Mouse (Mus musculus) small intestine, adult 2 months (tissue): ENCODE data around the gene Adamts9. TPM values are rescaled to one million over a fixed set of nuclear protein-coding genes. Genes with fewer than 3 reads are reported as not detected.
A peak's percentile ranks its signal among the peaks of the same experiment; 100 is the strongest.

Source experiments
- H3K27ac ChIP-seq: fragments of 200-500 bp; 2 replicates; pipeline ENCODE4 v1.5.1; 2012; ENCODE audit warnings: low read depth, low read length, control low read depth, inconsistent platforms; ENCODE audit not compliant: insufficient read depth
- H3K27me3 ChIP-seq: fragments of 200-500 bp; 2 replicates; pipeline ENCODE4 v1.6.1; 2012; ENCODE audit warnings: mild to moderate bottlenecking, moderate library complexity, low read length, inconsistent platforms; ENCODE audit not compliant: control insufficient read depth, insufficient read depth
- H3K36me3 ChIP-seq: fragments of 200-500 bp; 2 replicates; pipeline ENCODE4 v1.6.1; 2012; ENCODE audit warnings: mild to moderate bottlenecking, low read length, control low read depth, inconsistent platforms; ENCODE audit not compliant: control insufficient read depth, insufficient read depth
- H3K4me1 ChIP-seq: fragments of 200-500 bp; 2 replicates; pipeline ENCODE4 v1.6.1; 2012; ENCODE audit warnings: low read length, inconsistent platforms, mixed read lengths; ENCODE audit not compliant: control insufficient read depth, insufficient read depth, insufficient read length
- H3K4me3 ChIP-seq: fragments of 200-500 bp; 2 replicates; pipeline ENCODE4 v1.5.1; 2012; ENCODE audit warnings: low read depth, mild to moderate bottlenecking, control low read depth, inconsistent platforms, low read length, moderate library complexity
- CTCF ChIP-seq: fragments of 200-500 bp; IDR thresholded peaks from 2 replicates; pipeline ENCODE4 v1.5.1; 2012; ENCODE audit warnings: low read depth, mild to moderate bottlenecking, control low read depth, inconsistent platforms, low read length, moderate library complexity, mixed read lengths; ENCODE audit not compliant: insufficient replicate concordance, insufficient read length; ENCODE audit errors: extremely low read depth
- POLR2A ChIP-seq: fragments of 200-500 bp; IDR thresholded peaks from 2 replicates; pipeline ENCODE4 v1.6.1; 2012; ENCODE audit warnings: low read depth, mild to moderate bottlenecking, control low read depth, inconsistent platforms, low read length, moderate library complexity
- WGBS: fragments of 180-500 bp; shearing (Covaris S2); methylation state at CpG from one replicate; pipeline ENCODE4 v1.1.7; 2018; 5-methylcytosine and 5-hydroxymethylcytosine counted together
- polyA plus RNA-seq: library from polyadenylated mRNA; depleted of rRNA; stranded (reverse); fragments of >200 nt; gene quantifications from 2 replicates; pipeline ENCODE4 v1.2.3, GENCODE M21; 2012

Gene Adamts9
- polyA plus RNA-seq, 1 experiment = 1.8 TPM

- TF ChIP-seq POLR2A (no peak), CTCF (no peak)
- 87% methylated on average over 6 of the region's 6 CpGs for WGBS
These were observed 4.2 kb upstream of the Adamts9 start for GRCm38 (mm10) chr6:92947337-92948042.

GRCm38 (mm10) chr6:92944711-92945110 is 1.4 kb upstream of the Adamts9 start:
- H3K27ac ChIP-seq = no peak overlapping the region

More at GRCm38 (mm10) chr6:92947337-92948042, 4.2 kb upstream of the Adamts9 start:
- Histone ChIP-seq H3K36me3 (no peaks in the 10 kb centered on the region), H3K4me1 (no peaks in the 10 kb centered on the region), H3K27ac (no peak overlapping the region), H3K27me3 (peaks cover 5% of the 10 kb centered on the region; the same call in 1 of the 2 replicates), H3K4me3 (no peak overlapping the region)

GRCm38 (mm10) chr6:92944048-92944685 is 875 bp upstream of the Adamts9 start:
- no peak for TF ChIP-seq POLR2A
- no peak for TF ChIP-seq CTCF

More at GRCm38 (mm10) chr6:92944711-92945110, 1.4 kb upstream of the Adamts9 start:
- peaks cover 7% of the 10 kb centered on the region; the same call in 1 of the 2 replicates for H3K27me3 ChIP-seq
- no peaks in the 10 kb centered on the region for H3K36me3 ChIP-seq
- 65% methylated on average over 7 of the region's 7 CpGs for WGBS
- H3K4me1 ChIP-seq = no peaks in the 10 kb centered on the region
- H3K4me3 ChIP-seq = no peak overlapping the region
- TF ChIP-seq POLR2A = no peak
- TF ChIP-seq CTCF = no peak

GRCm38 (mm10) chr6:92941756-92942420 is 1.4 kb downstream of the Adamts9 start:
- Histone ChIP-seq H3K4me1 (no peaks in the 10 kb centered on the region), H3K36me3 (no peaks in the 10 kb centered on the region), H3K27ac (peak overlapping the region; percentile 42), H3K27me3 (peaks cover 7% of the 10 kb centered on the region; the same call in 1 of the 2 replicates), H3K4me3 (peak overlapping the region; percentile 67)
- WGBS = 2% methylated on average over 30 of the region's 30 CpGs
- no peak for TF ChIP-seq CTCF
- no peak for TF ChIP-seq POLR2A

More at GRCm38 (mm10) chr6:92944048-92944685, 875 bp upstream of the Adamts9 start:
- H3K27ac ChIP-seq = peak overlapping the region; percentile 32; the same call in 1 of the 2 replicates
- no peaks in the 10 kb centered on the region for H3K4me1 ChIP-seq
- 19% methylated on average over 14 of the region's 14 CpGs for WGBS
- peak overlapping the region; percentile 74 for H3K4me3 ChIP-seq
- peaks cover 7% of the 10 kb centered on the region; the same call in 1 of the 2 replicates for H3K27me3 ChIP-seq
- H3K36me3 ChIP-seq = no peaks in the 10 kb centered on the region

GRCm38 (mm10) chr6:92941281-92941731 is 2.0 kb downstream of the Adamts9 start:
- WGBS = under 1% methylated on average over 21 of the region's 21 CpGs
- Histone ChIP-seq H3K4me1 (no peaks in the 10 kb centered on the region), H3K36me3 (no peaks in the 10 kb centered on the region), H3K27me3 (peaks cover 7% of the 10 kb centered on the region; the same call in 1 of the 2 replicates), H3K4me3 (peak overlapping the region; percentile 67), H3K27ac (peak overlapping the region; percentile 86)
- no peak for TF ChIP-seq POLR2A
- TF ChIP-seq CTCF = no peak

- TF ChIP-seq POLR2A (no peak), CTCF (no peak)
- 5% methylated on average over 37 of the region's 37 CpGs for WGBS
- no peaks in the 10 kb centered on the region for H3K36me3 ChIP-seq
- peaks cover 7% of the 10 kb centered on the region; the same call in 1 of the 2 replicates for H3K27me3 ChIP-seq
- H3K27ac ChIP-seq = peak overlapping the region; percentile 86
- no peaks in the 10 kb centered on the region for H3K4me1 ChIP-seq
- peak overlapping the region; percentile 67 for H3K4me3 ChIP-seq
These were observed 2.8 kb downstream of the Adamts9 start for GRCm38 (mm10) chr6:92940191-92941131.
